Mouse (Mus musculus) forebrain, embryonic 14.5 days (tissue): ENCODE data around the gene Pik3cd. TPM values are rescaled to one million over a fixed set of nuclear protein-coding genes. Genes with fewer than 3 reads are reported as not detected.

ENCODE experiments used
- ATAC-seq: fragments of 200-750 bp; cut with Nextera tagmentation; 2 replicates; pipeline ENCODE4 v1.8.0; 2017; ENCODE audit warnings: mild to moderate bottlenecking, moderate library complexity
- DNase-seq: peaks from one replicate; pipeline ENCODE4 v3.0.0-alpha.2; 2015; ENCODE audit warnings: low spot score
- H3K27ac ChIP-seq: fragments of 300-500 bp; sonication (generic); 2 replicates; pipeline ENCODE4 v1.5.1; 2014; ENCODE audit warnings: low read depth, mild to moderate bottlenecking, control low read depth, low read length, moderate library complexity
- H3K27me3 ChIP-seq: fragments of 300-500 bp; sonication (generic); replicated peaks from 2 replicates; pipeline ENCODE4 v1.6.1; 2014; ENCODE audit warnings: low read length, control low read depth, mixed read lengths; ENCODE audit not compliant: control insufficient read depth, insufficient read depth
- H3K36me3 ChIP-seq: fragments of 300-500 bp; sonication (generic); 2 replicates; pipeline ENCODE4 v1.6.1; 2014; ENCODE audit warnings: low read length, control low read depth; ENCODE audit not compliant: control insufficient read depth, insufficient read depth
- H3K4me1 ChIP-seq: fragments of 300-500 bp; sonication (generic); 2 replicates; pipeline ENCODE4 v1.6.1; 2014; ENCODE audit warnings: antibody characterized with exemption, low read length, control low read depth; ENCODE audit not compliant: control insufficient read depth, insufficient read depth
- H3K4me2 ChIP-seq: fragments of 300-500 bp; sonication (generic); 2 replicates; pipeline ENCODE4 v1.6.1; 2014; ENCODE audit warnings: mild to moderate bottlenecking, control low read depth, low read length
- H3K4me3 ChIP-seq: fragments of 300-500 bp; sonication (generic); 2 replicates; pipeline ENCODE4 v1.5.1; 2014; ENCODE audit warnings: low read depth, low read length, control low read depth
- H3K9ac ChIP-seq: fragments of 300-500 bp; sonication (generic); 2 replicates; pipeline ENCODE4 v1.6.1; 2014; ENCODE audit warnings: mild to moderate bottlenecking, low read length, control low read depth, moderate library complexity
- H3K9me3 ChIP-seq: fragments of 300-500 bp; sonication (generic); replicated peaks from 2 replicates; pipeline ENCODE4 v1.6.1; 2016; ENCODE audit warnings: low read length, control low read depth, mixed read lengths; ENCODE audit not compliant: control insufficient read depth
- WGBS: fragments of 180-500 bp; shearing (Covaris S2); extraction: QIAGEN DNeasy Blood & Tissue Kit; methylation state at CpG from one replicate; pipeline ENCODE4 v1.1.7; 2014; 5-methylcytosine and 5-hydroxymethylcytosine counted together
- polyA plus RNA-seq: library from polyadenylated mRNA; unstranded; fragments of >200 nt; fragmentation: Nextera tagmentation; extraction: Ambion mirVana; gene quantifications from 2 replicates; pipeline ENCODE4 v1.2.1, GENCODE M21; 2014

Pik3cd gene
- polyA plus RNA-seq, 1 experiment from 2014 or later = 8.9 TPM

DNA sequence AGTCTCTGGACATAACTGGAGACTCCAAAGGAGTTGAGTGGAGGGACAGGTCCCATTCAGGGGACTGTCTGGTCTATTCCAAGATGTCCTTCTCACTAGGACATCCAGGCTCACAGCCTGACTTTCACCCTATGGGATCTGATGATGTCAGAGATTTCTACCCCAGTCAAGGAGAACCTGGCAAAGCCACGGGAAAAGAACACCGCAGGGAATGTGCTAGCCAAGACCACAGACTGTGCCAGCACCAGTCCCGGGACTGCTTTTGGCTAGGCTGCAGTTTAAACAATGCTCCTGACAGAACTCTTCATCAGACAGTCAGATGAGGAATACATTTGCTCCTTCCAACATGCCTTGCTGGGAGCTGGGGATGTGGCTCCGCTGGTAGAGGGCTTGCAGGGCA is 2.4 kb downstream of the Pik3cd start:
- DNase-seq = peak; percentile 14
- Histone ChIP-seq H3K9me3 (no peaks in the 10 kb centered on the region), H3K4me1 (peaks cover 5% of the 10 kb centered on the region; the same call in 1 of the 2 replicates), H3K27ac (no peak overlapping the region), H3K36me3 (no peaks in the 10 kb centered on the region), H3K4me3 (no peak overlapping the region), H3K27me3 (0 out of 2 replicates have a peak, but pooled peaks cover 12% of the 10 kb centered on the region), H3K4me2 (no peak overlapping the region), H3K9ac (no peak overlapping the region)
- ATAC-seq = no peak
- 84% methylated on average over 4 of the region's 4 CpGs for WGBS

DNA sequence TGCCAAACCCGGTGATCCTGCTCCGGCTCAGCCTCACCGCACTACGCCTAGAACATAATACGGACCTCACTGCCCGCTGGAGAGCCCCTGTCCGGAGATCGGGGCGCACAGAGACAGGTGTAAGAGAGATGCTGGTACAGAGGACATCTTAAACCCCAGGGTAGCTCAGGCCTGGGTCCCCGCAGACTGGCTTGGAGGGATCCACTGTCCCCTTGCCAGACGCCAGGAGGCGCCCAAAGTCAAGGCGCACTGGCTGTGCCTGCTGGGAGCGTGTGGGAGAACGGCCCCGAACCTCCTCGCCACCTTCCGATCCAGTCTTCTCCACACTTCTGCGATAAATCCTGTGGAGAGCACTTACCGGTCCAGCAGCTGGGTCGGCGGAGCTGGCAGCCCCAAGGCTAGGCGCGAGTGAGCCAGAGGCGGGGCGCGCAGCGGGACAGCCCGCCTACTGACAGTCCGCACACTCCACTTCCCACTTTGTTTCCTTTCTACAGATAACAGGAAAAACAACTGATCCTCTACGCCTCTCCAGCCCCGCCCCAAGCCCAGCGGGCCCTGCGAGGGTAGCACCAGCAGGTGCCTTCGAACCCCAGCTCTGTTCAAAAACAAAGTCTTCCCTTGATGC is 4.1 kb downstream of the Pik3cd start:
- DNase-seq (peak; percentile 74), ATAC-seq (peak; percentile 90)
- 0 out of 2 replicates have a peak, but pooled peaks cover 12% of the 10 kb centered on the region for H3K27me3 ChIP-seq
- H3K36me3 ChIP-seq = no peaks in the 10 kb centered on the region
- peak overlapping the region; percentile 41 for H3K4me3 ChIP-seq
- peaks cover 5% of the 10 kb centered on the region; the same call in 1 of the 2 replicates for H3K4me1 ChIP-seq
- no peaks in the 10 kb centered on the region for H3K9me3 ChIP-seq
- under 1% methylated on average over 35 of the region's 35 CpGs for WGBS
- H3K4me2 ChIP-seq = peak overlapping the region; percentile 70
- peak overlapping the region; percentile 62 for H3K9ac ChIP-seq
- H3K27ac ChIP-seq = no peak overlapping the region

DNA sequence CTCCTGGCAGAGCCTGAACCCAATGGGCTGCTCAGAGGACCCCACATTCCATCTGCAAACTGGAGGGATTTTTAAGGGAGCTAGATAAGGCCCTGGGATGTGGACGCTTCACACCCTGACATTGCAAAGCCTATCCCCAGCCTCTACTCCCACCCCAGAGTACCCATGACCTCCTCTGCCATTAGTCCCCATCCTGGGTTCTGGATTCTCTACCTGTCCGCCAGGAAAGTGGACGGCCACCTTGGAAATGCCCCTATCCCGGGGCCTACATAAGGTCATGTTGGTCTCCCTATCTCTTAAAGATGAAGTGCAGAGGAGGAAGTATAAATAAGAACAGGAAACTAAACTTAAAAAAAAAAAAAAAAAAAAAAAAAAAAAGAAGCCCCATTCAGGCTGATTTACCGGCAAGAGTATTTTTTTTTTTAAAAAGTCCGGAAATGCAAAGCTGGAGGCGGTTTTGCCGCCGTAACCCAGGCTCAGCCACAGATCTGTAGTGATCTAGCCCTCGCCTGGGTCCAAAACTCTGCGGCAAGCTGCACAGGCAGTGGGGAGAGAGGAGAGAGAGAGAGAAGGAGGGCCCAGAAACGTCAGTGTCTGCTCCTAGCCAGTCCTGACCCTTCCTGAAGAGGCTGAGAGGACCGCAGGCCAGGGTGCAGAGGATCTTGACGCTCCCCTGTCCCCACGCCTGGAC is 4.7 kb downstream of the Pik3cd start:
- Histone ChIP-seq H3K9ac (peak overlapping the region; percentile 62; the same call in 1 of the 2 replicates), H3K4me1 (peaks cover 5% of the 10 kb centered on the region; the same call in 1 of the 2 replicates), H3K9me3 (no peaks in the 10 kb centered on the region), H3K27me3 (0 out of 2 replicates have a peak, but pooled peaks cover 12% of the 10 kb centered on the region), H3K27ac (no peak overlapping the region), H3K4me2 (peak overlapping the region; percentile 70), H3K36me3 (no peaks in the 10 kb centered on the region), H3K4me3 (peak overlapping the region; percentile 41)
- peak; percentile 11 for DNase-seq
- WGBS = 23% methylated on average over 15 of the region's 15 CpGs
- ATAC-seq = peak; percentile 33; the same call in 1 of the 2 replicates

DNA sequence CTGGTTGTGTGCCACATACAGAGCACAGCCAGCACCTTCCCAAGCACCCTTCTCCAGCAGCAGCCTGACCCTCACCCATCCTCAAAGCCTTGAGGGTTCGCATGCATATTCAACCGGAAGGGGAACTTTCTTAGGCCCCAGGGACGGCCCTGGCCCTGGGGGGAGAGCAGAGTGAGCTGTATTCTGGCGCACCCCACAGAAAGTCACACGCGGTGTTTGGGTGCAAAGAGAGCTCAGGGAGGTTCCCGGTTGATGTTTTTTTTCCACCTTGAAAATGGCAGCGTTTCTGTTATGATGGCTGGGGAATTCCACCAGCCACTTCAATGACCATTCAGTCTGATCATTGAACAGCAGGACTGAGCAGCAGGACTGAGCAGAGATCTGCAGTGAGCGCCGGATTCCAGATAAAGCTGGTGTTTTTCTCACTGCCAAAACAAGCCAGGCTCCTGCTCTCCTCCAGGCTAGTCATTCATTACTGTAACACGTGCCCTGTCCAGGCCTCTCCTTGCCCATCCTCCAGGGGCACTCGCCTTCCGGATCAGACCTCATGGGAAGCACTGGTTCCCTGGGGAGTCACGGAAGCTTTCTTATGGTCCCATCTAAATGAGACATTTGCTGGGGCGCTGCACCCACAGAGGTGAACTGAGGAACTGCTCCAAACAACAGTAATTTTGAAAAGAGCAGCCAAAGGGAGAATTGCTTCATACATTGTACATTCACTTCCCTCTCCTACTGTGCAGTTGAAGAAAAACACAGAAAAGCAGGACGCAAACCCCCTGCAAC is 6.0 kb downstream of the Pik3cd start:
- H3K27me3 ChIP-seq = 0 out of 2 replicates have a peak, but pooled peaks cover 12% of the 10 kb centered on the region
- H3K9me3 ChIP-seq = no peaks in the 10 kb centered on the region
- H3K27ac ChIP-seq = no peak overlapping the region
- H3K9ac ChIP-seq = no peak overlapping the region
- no peak overlapping the region for H3K4me2 ChIP-seq
- peaks cover 5% of the 10 kb centered on the region; the same call in 1 of the 2 replicates for H3K4me1 ChIP-seq
- H3K36me3 ChIP-seq = no peaks in the 10 kb centered on the region
- no peak overlapping the region for H3K4me3 ChIP-seq
- WGBS = 43% methylated on average over 16 of the region's 16 CpGs
- no peak for ATAC-seq
- DNase-seq = no peak

- Histone ChIP-seq H3K27ac (no peak overlapping the region), H3K4me3 (no peak overlapping the region), H3K9me3 (no peaks in the 10 kb centered on the region), H3K36me3 (no peaks in the 10 kb centered on the region), H3K4me2 (no peak overlapping the region), H3K4me1 (no peaks in the 10 kb centered on the region), H3K9ac (no peak overlapping the region), H3K27me3 (no peaks in the 10 kb centered on the region)
- DNase-seq (no peak), ATAC-seq (no peak)
- WGBS = 77% methylated on average over 8 of the region's 8 CpGs
Measured at GRCm38 (mm10) chr4:149691368-149691767, 11.0 kb downstream of the Pik3cd start.

DNA sequence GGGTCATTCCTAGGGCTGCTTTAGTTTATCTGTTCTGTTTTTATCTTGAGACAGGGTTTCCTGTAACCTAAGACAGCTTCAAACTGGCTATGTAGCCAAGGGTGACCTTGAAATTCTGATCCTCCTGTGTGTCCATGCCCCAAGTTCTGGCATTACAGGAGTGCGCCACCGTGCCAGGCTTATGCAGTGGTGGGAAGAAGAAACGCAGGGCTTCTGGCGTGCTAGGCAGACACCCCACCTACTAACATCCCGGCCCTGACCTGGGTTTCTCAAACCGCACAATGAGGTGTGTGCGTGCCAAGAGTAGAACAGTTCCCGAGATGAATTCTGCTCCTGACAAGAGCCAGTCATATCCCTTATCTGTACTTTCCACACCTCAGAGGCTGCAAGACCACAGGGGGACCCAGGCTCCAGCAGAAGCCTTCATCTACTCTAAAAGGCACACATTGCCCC is 11.5 kb downstream of the Pik3cd start:
- WGBS = 97% methylated on average over 8 of the region's 8 CpGs
- no peak overlapping the region for H3K4me2 ChIP-seq
- no peak for DNase-seq
- no peak overlapping the region for H3K27ac ChIP-seq
- H3K4me3 ChIP-seq = no peak overlapping the region
- H3K36me3 ChIP-seq = no peaks in the 10 kb centered on the region
- ATAC-seq = no peak
- no peaks in the 10 kb centered on the region for H3K9me3 ChIP-seq
- no peaks in the 10 kb centered on the region for H3K27me3 ChIP-seq
- H3K9ac ChIP-seq = no peak overlapping the region
- no peaks in the 10 kb centered on the region for H3K4me1 ChIP-seq

DNA sequence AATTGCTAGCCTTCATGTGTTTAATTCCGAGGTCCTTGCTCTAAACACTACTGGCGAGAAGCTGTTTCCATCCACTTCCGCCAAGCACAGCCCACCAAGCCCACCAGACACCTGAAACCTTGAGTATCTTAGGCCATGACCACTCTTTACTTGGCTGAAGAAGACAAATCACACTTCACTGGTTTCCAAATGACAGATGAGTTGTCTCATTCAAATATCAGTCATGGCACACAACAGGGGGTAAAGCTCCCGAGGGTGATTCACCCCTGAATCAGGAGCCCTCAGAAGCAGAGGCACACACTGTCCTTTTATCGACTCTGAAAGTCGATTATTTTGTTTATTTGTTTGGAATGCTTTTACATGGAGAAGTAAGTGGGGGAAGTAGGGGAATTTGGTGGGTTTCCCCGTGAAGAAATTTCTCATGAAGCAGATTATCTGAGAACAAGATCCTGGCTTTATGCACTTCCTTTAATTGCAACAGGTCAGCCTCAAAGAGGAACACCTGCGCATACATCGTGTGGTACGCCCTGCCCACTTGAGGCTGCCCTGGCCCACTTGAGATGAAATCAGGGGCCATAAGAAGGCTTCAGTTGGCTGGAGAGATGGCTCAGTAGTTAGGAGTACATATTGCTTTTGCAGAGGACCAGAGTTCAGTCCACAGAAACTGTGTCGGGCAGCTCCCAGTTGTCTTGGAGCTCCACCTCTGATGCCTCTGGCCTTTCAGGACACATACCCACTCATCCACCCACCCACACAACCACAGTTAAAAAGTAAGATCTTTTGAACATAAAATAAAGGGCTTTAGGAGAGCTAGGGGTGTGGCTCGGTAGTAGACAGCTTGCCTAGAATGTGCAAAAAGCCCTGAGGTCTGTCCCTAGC is 12.3 kb downstream of the Pik3cd start:
- Histone ChIP-seq H3K27ac (no peak overlapping the region), H3K9ac (no peak overlapping the region), H3K4me3 (no peak overlapping the region), H3K4me1 (no peaks in the 10 kb centered on the region), H3K27me3 (no peaks in the 10 kb centered on the region), H3K36me3 (no peaks in the 10 kb centered on the region), H3K4me2 (no peak overlapping the region), H3K9me3 (no peaks in the 10 kb centered on the region)
- ATAC-seq = no peak
- WGBS = 84% methylated on average over 12 of the region's 12 CpGs
- no peak for DNase-seq

- DNase-seq = no peak
- Histone ChIP-seq H3K4me3 (no peak overlapping the region), H3K36me3 (no peaks in the 10 kb centered on the region), H3K9me3 (no peaks in the 10 kb centered on the region), H3K4me2 (no peak overlapping the region), H3K9ac (no peak overlapping the region), H3K4me1 (no peaks in the 10 kb centered on the region), H3K27me3 (no peaks in the 10 kb centered on the region), H3K27ac (no peak overlapping the region)
- no peak for ATAC-seq
- 72% methylated on average over 14 of the region's 14 CpGs for WGBS
Measured at GRCm38 (mm10) chr4:149688861-149689260, 13.5 kb downstream of the Pik3cd start.
